Mouse (Mus musculus): ENCODE data around the gene Trir.

DNA sequence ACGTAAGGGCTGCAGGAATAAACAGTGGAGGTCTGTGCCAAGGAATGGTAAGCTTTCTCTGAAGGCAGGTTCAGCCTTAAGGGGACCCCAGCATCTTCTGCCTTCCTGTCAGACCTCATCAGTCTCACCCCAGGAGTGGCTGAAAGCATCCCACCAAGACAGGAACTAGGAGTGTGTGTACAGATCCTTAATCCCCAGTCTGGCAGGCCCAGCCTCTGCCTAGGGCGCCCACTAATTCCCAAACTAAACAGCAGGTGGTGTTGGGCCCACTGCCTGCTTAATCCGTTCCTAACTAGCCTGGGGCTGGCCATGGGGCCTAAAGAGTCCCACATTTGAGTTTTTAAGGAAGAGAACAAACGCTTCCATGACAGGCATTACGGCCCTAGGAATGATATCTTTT is 9.4 kb upstream of the Trir start:
- TF ChIP-seq CTCF (IDR thresholded peaks at IDR 0.05; ENCODE audit: control insufficient read depth, insufficient read depth, insufficient read length) (no peak), USF1 (IDR thresholded peaks at IDR 0.05; ENCODE audit: low read depth) (no peak), FOSL1 (IDR thresholded peaks at IDR 0.05; ENCODE audit: insufficient read depth, low read length, poor library complexity, severe bottlenecking) (no peak), MYOG (IDR thresholded peaks at IDR 0.05; ENCODE audit: control insufficient read depth, extremely low read depth, insufficient read length) (no peak)

All from C2C12 (cell line).